Comparison of ENCODE assay signal across 9 mouse cellular contexts in the genomic region with DNA sequence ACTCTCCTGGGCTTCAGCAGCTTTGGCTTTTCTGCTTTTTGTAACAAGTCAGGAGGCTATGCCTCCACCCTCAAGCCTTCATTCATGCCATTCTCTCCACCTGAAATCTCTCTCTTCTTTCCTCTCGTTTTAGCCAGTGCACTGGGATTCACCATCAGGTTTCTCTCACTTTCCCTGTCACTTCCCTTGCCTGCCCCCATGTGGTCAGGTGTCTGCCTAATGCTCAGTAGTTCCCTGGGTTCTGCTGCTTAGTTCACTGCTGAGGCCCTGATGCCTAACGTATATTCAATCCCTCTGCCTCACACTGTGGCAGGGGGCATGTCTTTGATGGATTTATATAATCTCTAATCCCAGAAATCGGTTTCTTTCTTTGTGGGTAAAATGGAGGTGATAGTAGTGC. TPM values are rescaled to one million over a fixed set of nuclear protein-coding genes. Genes with fewer than 3 reads are reported as not detected.
A peak's percentile ranks its signal among the peaks of the same experiment; 100 is the strongest.
DNase-seq lines count a peak whose midpoint lies in the region; ATAC-seq and TF ChIP-seq lines count a peak whose summit lies in the region.
"Had no signal": no experiment of that assay in that cellular context is flagged by ENCODE, and none has a peak within 500 bp of the region (broad histone marks: within the 10 kb centered on the region; RNA-seq: fewer than 3 reads in every experiment).

No protein-coding gene starts in this region.

- ATAC-seq in frontal cortex, adult (ENCODE audit: low TSS enrichment) = peak; percentile 42; the same call in 1 of the 2 replicates
- no peak for ATAC-seq in liver, embryonic 14.5 days (ENCODE audit: insufficient read depth)
- ATAC-seq in megakaryocyte-erythroid progenitor cell, adult 5-6 weeks (replicated peaks; ENCODE audit: low FRiP score, low TSS enrichment, poor library complexity, severe bottlenecking) = no peak

- no peak overlapping the region for H3K9ac ChIP-seq in liver, embryonic 14.5 days (replicated peaks)
- H3K9ac ChIP-seq: liver, embryonic 15.5 days had no signal

- no peaks in the 10 kb centered on the region for H3K27me3 ChIP-seq in liver, embryonic 14.5 days (ENCODE audit: control insufficient read depth, insufficient read depth, low read length)
- no peaks in the 10 kb centered on the region for H3K27me3 ChIP-seq in limb, embryonic 10.5 days (ENCODE audit: low read depth, poor library complexity, severe bottlenecking)
- H3K27me3 ChIP-seq: liver, embryonic 15.5 days had no signal

- H3K36me3 ChIP-seq in liver, embryonic 14.5 days (replicated peaks; ENCODE audit: control insufficient read depth, insufficient read depth, low read depth) = no peaks in the 10 kb centered on the region
- H3K36me3 ChIP-seq in limb, embryonic 10.5 days = peaks cover 2% of the 10 kb centered on the region; the same call in 1 of the 2 replicates
- H3K36me3 ChIP-seq: liver, embryonic 15.5 days had no signal

- DNase-seq in frontal cortex, postnatal 14 days (ENCODE audit: low spot score in 2 of 2) = no peak
- DNase-seq in lung, postnatal 14 days = peak; percentile 21
- DNase-seq in lung, postnatal 4 days = no peak
- DNase-seq in brain, adult 2 months (ENCODE audit: low read depth, low spot score) = peak; percentile 70
- DNase-seq in liver, embryonic 14.5 days (ENCODE audit: low read depth in 3 of 3, low spot score in 3 of 3) = no peak
- no peak for DNase-seq in limb, embryonic 10.5 days (ENCODE audit: low spot score)

- TF ChIP-seq CTCF in liver, embryonic 14.5 days (IDR thresholded peaks at IDR 0.05; ENCODE audit: low read depth) = peak; percentile 64

- WGBS in liver, embryonic 14.5 days (ENCODE audit: insufficient replicate concordance) = 30% methylated on average over 3 of the region's 3 CpGs
- WGBS in limb, embryonic 10.5 days = 37% methylated on average over 3 of the region's 3 CpGs

- H3K27ac ChIP-seq in liver, embryonic 14.5 days = no peak overlapping the region
- H3K27ac ChIP-seq in limb, embryonic 10.5 days = no peak overlapping the region
- H3K27ac ChIP-seq: liver, embryonic 15.5 days had no signal

- TF ChIP-seq EP300 in liver, embryonic 14.5 days (IDR thresholded peaks at IDR 0.05; ENCODE audit: low read depth) = no peak

- no peaks in the 10 kb centered on the region for H3K9me3 ChIP-seq in liver, embryonic 14.5 days (ENCODE audit: control insufficient read depth, low read length)
- H3K9me3 ChIP-seq in limb, embryonic 10.5 days (replicated peaks) = no peaks in the 10 kb centered on the region
- H3K9me3 ChIP-seq: liver, embryonic 15.5 days had no signal

- peaks cover 17 to 30% of the 10 kb centered on the region in 2 experiments for H3K4me1 ChIP-seq in liver, embryonic 14.5 days (replicated peaks; ENCODE audit: control insufficient read depth in 2 of 2, insufficient read depth in 2 of 2, low read length in 1 of 2)
- H3K4me1 ChIP-seq in limb, embryonic 10.5 days = 0 out of 2 replicates have a peak, but pooled peaks cover 3% of the 10 kb centered on the region

- no peak overlapping the region for H3K4me3 ChIP-seq in liver, embryonic 14.5 days (ENCODE audit: insufficient read depth in 1 of 2, low read depth in 2 of 2, low read length in 2 of 2)
- H3K4me3 ChIP-seq in limb, embryonic 10.5 days = no peak overlapping the region
- H3K4me3 ChIP-seq: liver, embryonic 15.5 days had no signal

- no peak overlapping the region for H3K4me2 ChIP-seq in liver, embryonic 14.5 days (ENCODE audit: low read depth)
- H3K4me2 ChIP-seq: liver, embryonic 15.5 days had no signal

RNA-seq across cellular contexts. Expression of a gene that starts 29.9 kb away (rescaled TPM):
- polyA plus RNA-seq in liver, embryonic 14.5 days (2012; rRNA removed) = 3.7 and 3.9 TPM in 2 replicates
- 1.3 and 1.8 TPM in 2 replicates for polyA plus RNA-seq in liver, embryonic 14.5 days (2014; fragmentation: Nextera tagmentation; extraction: Ambion mirVana)
- 7.1 and 8.6 TPM in 2 replicates for polyA plus RNA-seq in limb, embryonic 10.5 days (2016; fragmentation: Nextera tagmentation; extraction: Ambion mirVana)
- 13.7 and 20.6 TPM in 2 replicates for total RNA-seq in megakaryocyte-erythroid progenitor cell, adult 5-6 weeks (2014; fragmentation: Nextera tagmentation)
- 3.1 and 3.5 TPM in 2 replicates for total RNA-seq in megakaryocyte-erythroid progenitor cell, adult 5-6 weeks (2017)

RNA-seq across cellular contexts. Expression of a gene that starts 29.9 kb away (rescaled TPM):
- 0.71 and 0.86 TPM in 2 replicates for polyA plus RNA-seq in liver, embryonic 14.5 days (2012; rRNA removed)
- 0.58 and 0.67 TPM in 2 replicates for polyA plus RNA-seq in liver, embryonic 14.5 days (2014; fragmentation: Nextera tagmentation; extraction: Ambion mirVana)
- 2.4 and 3.8 TPM in 2 replicates for polyA plus RNA-seq in limb, embryonic 10.5 days (2016; fragmentation: Nextera tagmentation; extraction: Ambion mirVana)
- 1.9 and 3.0 TPM in 2 replicates for total RNA-seq in megakaryocyte-erythroid progenitor cell, adult 5-6 weeks (2014; fragmentation: Nextera tagmentation)
- total RNA-seq in megakaryocyte-erythroid progenitor cell, adult 5-6 weeks (2017) = 0.66 and 0.76 TPM in 2 replicates

Comparison
In these comparisons a context has a peak if more than half of its experiments do, and no peak if none do; other contexts are left out.
1. DNase-seq: peak in lung, postnatal 14 days (single experiment) and brain, adult 2 months (single experiment); none in frontal cortex, postnatal 14 days (0 of 2), lung, postnatal 4 days (0 of 2), liver, embryonic 14.5 days (0 of 3) and limb, embryonic 10.5 days (single experiment).